Mouse (Mus musculus): ENCODE data around the gene Hnrnpu.

Hnrnpu gene

GRCm38 (mm10) chr1:178341435-178341834, 3.8 kb upstream of the Hnrnpu start:
- DNase-seq (ENCODE audit: low spot score in 2 of 2), result no peak

- no peak for DNase-seq (ENCODE audit: low spot score in 2 of 2)
Measured at GRCm38 (mm10) chr1:178340213-178340612, 2.6 kb upstream of the Hnrnpu start.

GRCm38 (mm10) chr1:178338318-178338641, 683 bp upstream of the Hnrnpu start:
- peak in 1 of 2 experiments; percentile 33 for DNase-seq (ENCODE audit: low spot score in 2 of 2)

- DNase-seq (ENCODE audit: low spot score in 2 of 2), result no peak
Measured at GRCm38 (mm10) chr1:178336777-178337481, 668 bp downstream of the Hnrnpu start.

GRCm38 (mm10) chr1:178336289-178336775, 1.3 kb downstream of the Hnrnpu start:
- peak; percentile 94 to 95 for DNase-seq (ENCODE audit: low spot score in 2 of 2)

- peak in 1 of 2 experiments; percentile 14 for DNase-seq (ENCODE audit: low spot score in 2 of 2)
Measured at GRCm38 (mm10) chr1:178335860-178336261, 1.7 kb downstream of the Hnrnpu start.

GRCm38 (mm10) chr1:178329946-178330345, 7.7 kb downstream of the Hnrnpu start:
- no peak for DNase-seq (ENCODE audit: low spot score in 2 of 2)

GRCm38 (mm10) chr1:178329017-178329416, 8.6 kb downstream of the Hnrnpu start:
- DNase-seq (ENCODE audit: low spot score in 2 of 2), result no peak

- no peak for DNase-seq (ENCODE audit: low spot score in 2 of 2)
Measured at GRCm38 (mm10) chr1:178326950-178327349, 10.6 kb downstream of the Hnrnpu start.

GRCm38 (mm10) chr1:178326357-178326756, 11.2 kb downstream of the Hnrnpu start:
- no peak for DNase-seq (ENCODE audit: low spot score in 2 of 2)

GRCm38 (mm10) chr1:178324568-178324967, 13.0 kb downstream of the Hnrnpu start:
- DNase-seq (ENCODE audit: low spot score in 2 of 2), result no peak

- DNase-seq (ENCODE audit: low spot score in 2 of 2), result no peak
Measured at GRCm38 (mm10) chr1:178323235-178323634, 14.4 kb downstream of the Hnrnpu start.

- no peak for DNase-seq (ENCODE audit: low spot score in 2 of 2)
Measured at GRCm38 (mm10) chr1:178321730-178322357, 15.8 kb downstream of the Hnrnpu start.

GRCm38 (mm10) chr1:178320723-178321590, 16.6 kb downstream of the Hnrnpu start:
- DNase-seq (ENCODE audit: low spot score in 2 of 2), result no peak

GRCm38 (mm10) chr1:178320038-178320722, 17.4 kb downstream of the Hnrnpu start:
- DNase-seq (ENCODE audit: low spot score in 2 of 2), result no peak

- peak in 1 of 2 experiments; percentile 29 for DNase-seq (ENCODE audit: low spot score in 2 of 2)
Measured at GRCm38 (mm10) chr1:178319295-178320037, 18.1 kb downstream of the Hnrnpu start.

GRCm38 (mm10) chr1:178318389-178319184, 19.0 kb downstream of the Hnrnpu start, which contains the start of gene Cox20:
Gene Cox20 (plus strand): TSS chr1:178319130.
- DNase-seq (ENCODE audit: low spot score in 2 of 2), result peak; percentile 97

GRCm38 (mm10) chr1:178318002-178318388, 19.6 kb downstream of the Hnrnpu start:
- peak in 1 of 2 experiments; percentile 94 for DNase-seq (ENCODE audit: low spot score in 2 of 2)

- no peak for DNase-seq (ENCODE audit: low spot score in 2 of 2)
Measured at GRCm38 (mm10) chr1:178317275-178318001, 20.2 kb downstream of the Hnrnpu start.

All from heart, adult 9 months (tissue).